Mouse (Mus musculus) left cerebral cortex, postnatal 36 days (tissue): ENCODE measurements at regions not wholly inside any gene's neighbourhood (a gene's known extent, or its start where the extent isn't known, plus 50 kb on each side); places are given as distances from the start of the nearest gene placed in this dataset.

ENCODE experiments used
- DNase-seq, 2 experiments: peaks; one replicate each; pipeline ENCODE4 v3.0.0; 2021 to 2022; ENCODE audit warnings: low spot score in 2 of 2, mixed read lengths in 1 of 2
- intact Hi-C: fragments of 180-260 bp; cut with DNase I; formaldehyde crosslinking; loops from one replicate; pipeline ENCODE4 v1.15.1; 2025

DNA sequence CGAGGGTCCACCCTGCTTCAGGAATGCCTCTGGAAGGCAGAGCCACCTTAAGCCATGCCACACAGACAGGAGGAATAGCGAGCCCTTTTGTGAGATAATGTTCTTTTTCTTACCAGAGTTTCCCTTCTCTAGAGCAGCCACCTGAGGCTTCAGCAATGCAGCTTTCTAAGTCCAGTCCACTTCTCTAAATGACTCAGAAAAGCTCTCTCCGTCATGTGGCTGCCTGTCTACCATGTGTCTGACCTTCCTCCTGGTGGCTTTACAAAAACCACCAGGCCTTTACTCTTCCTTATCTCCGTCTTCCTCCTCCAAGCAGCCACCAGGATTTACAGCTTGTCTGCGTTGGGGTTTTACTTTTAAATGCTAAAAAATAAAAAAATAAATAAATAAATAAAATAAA, 93.4 kb upstream of the Mark1 start:
- intact Hi-C loops, result no loop called here
- no peak for DNase-seq

DNA sequence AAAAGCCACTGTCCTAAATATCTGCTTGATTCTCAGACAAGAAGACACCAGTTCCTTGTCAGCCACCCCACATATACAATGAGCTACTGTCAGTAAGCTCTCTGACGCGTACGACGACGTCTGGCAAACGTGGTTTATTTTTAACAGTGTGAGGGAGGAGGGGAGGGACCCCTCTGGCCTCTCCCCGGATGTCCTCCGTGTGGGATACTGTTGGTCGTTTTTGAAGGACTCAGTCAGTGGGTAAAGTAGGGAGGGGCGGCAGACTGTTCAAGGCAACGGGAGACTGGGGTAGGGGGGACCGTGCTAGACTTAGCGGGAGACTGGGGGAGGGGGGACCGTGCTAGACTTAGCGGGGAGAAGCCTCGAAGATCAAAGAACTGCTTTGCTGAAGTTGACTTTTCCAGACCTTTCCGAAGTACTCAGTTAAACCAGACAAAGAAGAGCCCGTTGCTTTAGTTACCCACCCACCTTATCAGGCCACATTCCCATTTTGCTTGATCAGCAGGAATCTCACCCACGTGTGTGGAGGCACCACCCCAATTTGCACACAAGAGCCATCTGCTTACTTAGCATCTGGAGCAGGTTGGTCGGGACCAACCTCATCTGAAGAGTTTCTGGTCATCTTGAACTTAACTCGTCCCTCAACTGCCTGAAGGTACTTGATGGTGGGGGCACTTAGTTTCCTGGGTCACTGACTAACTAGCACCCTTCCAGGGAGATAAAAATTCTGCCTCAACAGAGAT, 92.6 kb upstream of the Mark1 start:
- intact Hi-C loops, result no loop called here
- DNase-seq, result no peak

DNA sequence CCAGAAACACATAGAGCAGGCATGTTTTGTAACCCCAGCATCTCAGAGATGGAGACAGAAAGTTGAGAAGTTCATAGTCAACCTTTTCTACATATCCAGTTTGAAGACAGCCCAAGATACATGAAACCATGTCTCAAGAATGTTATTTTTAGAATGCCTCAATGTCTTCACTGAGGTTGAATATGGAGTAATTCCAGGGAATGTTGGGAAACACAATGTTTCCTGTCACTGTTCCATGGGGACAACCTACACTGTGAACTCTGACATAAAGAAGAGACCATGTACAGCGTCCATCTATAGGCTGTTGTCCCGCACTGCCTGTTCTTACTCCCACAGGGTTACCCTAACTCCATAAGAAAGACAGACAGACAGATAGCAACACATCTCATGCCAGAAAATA, 89.8 kb upstream of the Mark1 start:
- no peak for DNase-seq
- intact Hi-C loops, result no loop called here

DNA sequence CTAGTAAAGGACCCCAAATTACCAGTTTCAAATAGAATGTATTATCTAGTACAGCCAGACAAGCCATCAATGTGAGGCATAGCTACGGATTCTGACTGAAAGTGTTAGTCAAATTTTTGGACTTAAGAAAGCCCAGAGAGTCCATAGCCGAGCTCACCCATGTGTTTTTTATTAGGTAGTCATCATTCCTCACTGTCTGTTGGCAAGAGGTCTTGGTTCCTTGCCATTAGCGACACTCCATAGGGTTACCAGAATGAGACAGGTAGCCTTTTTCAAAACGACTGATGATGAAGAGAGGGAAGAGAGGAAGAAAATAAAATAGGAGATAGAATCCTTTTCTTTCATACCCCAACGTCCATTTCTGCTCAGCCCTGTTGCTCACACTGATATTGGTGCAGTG, 83.8 kb upstream of the Mark1 start:
- DNase-seq, result no peak
- intact Hi-C loops, result no loop called here

- intact Hi-C loops, result no loop called here
- no peak for DNase-seq
These were observed 80.7 kb upstream of the Mark1 start for GRCm38 (mm10) chr1:185080118-185080517.

DNA sequence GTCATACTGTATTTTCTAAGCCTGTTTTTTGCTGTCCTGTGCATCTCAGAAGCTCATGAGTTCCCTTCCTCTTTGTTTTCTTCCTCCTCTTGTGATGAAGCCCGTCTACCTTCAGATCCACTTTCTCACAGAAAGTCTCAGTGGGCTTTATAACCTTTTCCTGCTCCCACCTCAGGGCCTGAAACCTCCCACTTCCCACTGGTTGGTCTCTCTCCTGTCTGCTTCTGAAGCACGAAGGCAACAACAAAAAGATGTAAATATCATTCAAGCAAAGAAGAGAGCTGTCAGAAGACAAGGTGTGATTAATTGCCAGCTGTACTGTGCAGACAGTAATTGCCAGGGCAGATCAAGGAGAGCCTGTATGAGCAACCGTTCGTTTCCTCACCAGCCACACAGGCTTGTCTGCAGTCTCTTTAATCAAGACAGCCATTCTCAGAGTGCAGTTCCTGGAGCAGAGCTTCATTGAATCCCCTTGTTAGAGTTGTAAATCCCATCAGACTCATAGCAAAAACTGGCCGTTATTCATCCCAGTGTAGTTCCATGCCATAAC, 80.0 kb upstream of the Mark1 start:
- no peak for DNase-seq
- intact Hi-C loops, result no loop called here

GRCm38 (mm10) chr1:185074001-185074400, 74.6 kb upstream of the Mark1 start:
- no peak for DNase-seq
- intact Hi-C loops, result no loop called here

- intact Hi-C loops, result no loop called here
- no peak for DNase-seq
These were observed 73.4 kb upstream of the Mark1 start for GRCm38 (mm10) chr1:185072766-185073165.

DNA sequence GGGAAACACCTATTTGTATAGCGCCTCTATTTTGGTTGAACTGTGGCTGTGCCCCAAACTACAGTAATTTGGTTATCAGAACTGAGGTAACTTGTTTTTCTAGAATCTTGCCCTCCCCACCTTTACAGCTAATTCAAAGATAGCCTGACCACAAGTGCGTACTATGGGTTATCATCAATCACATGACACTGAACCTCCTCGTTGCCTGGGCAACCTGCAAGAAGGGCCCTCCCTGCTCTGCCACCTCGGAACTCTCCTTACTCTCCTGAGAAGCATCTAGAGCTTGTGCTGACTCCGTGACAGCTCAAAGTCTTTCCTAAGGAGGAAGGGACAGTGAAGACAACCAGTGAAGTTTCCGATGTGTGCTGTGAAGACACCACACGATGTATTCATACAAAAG, 72.2 kb upstream of the Mark1 start:
- intact Hi-C loops, result no loop called here
- no peak for DNase-seq

- DNase-seq, result no peak
- intact Hi-C loops, result no loop called here
These were observed 71.4 kb upstream of the Mark1 start for GRCm38 (mm10) chr1:185070853-185071149.

GRCm38 (mm10) chr1:185070062-185070852, 70.9 kb upstream of the Mark1 start:
- peak; percentile 8 to 10 for DNase-seq
- intact Hi-C loops, result no loop called here

DNA sequence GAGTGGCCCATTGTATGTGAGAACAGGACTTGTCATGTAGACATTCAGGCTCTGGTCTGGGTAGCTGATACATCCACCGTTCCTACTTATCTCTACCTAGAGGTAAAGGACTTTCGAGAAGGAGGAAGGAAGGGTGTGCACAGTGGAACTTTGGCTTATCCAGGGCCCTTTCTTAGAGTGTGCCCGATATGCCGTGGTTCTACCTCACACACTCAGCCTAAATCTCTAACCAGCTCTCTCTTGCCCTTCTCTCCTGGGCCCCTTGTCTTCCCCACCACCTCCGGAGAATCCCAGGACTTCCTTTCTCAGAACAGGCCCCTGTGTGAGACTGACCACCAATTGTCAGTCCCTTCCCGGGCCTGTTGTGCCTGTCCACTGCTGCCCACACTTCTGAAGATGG, 68.8 kb upstream of the Mark1 start:
- DNase-seq, result no peak
- intact Hi-C loops, result no loop called here

DNA sequence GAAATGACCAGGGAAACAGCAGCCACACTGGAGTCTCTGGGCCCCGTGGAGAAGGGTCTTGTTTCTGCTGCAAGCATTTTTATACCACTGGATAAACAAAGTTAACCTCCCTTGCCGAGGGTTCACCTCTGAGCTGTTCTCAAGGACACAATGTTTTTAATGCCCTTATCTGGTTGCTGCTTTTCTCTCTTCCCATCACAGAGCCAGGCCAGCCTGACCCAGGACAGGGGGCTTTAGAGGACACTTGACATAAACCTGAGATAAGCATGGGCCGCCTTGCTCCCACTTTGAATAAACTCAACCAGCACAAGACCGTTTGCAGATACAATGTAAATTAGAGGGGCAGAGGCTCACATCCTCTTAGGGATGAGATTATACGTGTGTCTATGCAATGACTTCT, 68.3 kb upstream of the Mark1 start:
- no peak for DNase-seq
- intact Hi-C loops, result no loop called here

GRCm38 (mm10) chr1:185065056-185065455, 65.7 kb upstream of the Mark1 start:
- no peak for DNase-seq
- intact Hi-C loops, result no loop called here

DNA sequence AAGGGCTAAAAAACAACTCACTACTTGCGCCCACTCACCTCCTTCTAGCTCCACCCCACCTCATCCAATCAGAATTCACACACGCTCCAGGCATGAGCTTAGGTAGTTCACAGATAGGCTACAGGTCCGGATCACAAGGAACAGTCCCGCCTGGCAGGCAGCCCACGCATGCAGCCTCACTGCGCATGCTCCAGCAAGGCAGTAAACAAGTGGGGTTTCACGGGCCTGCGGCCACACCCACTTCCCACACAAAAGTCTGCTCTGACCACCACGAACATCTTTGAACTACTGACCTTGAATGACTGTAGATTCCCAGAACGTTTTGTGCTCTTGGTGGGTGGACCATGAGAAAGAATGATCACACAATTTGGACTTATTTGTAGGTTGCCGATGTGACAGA, 62.7 kb upstream of the Mark1 start:
- no peak for DNase-seq
- intact Hi-C loops, result no loop called here

GRCm38 (mm10) chr1:185057443-185057842, 58.1 kb upstream of the Mark1 start:
- no peak for DNase-seq
- intact Hi-C loops, result no loop called here

GRCm38 (mm10) chr1:185052700-185053099, 53.3 kb upstream of the Mark1 start:
- no peak for DNase-seq
- intact Hi-C loops, result no loop called here

- intact Hi-C loops, result no loop called here
- no peak for DNase-seq
These were observed 50.6 kb upstream of the Mark1 start for GRCm38 (mm10) chr1:185049980-185050379.
